Mouse (Mus musculus) adipocyte (in vitro differentiated cells): Measurements from ENCODE around the gene Tex14.
A peak's percentile ranks its signal among the peaks of the same experiment; 100 is the strongest.

Experiments
- DNase-seq: peaks from one replicate; pipeline ENCODE4 v3.0.0-alpha.2; 2016; ENCODE audit warnings: low spot score

The Tex14 gene

GRCm38 (mm10) chr11:87592713-87593598 is 188.1 kb downstream of the Tex14 start:
- DNase-seq = peak; percentile 60

- DNase-seq = peak; percentile 79
Measured at GRCm38 (mm10) chr11:87595327-87595841, 190.5 kb downstream of the Tex14 start.

DNA sequence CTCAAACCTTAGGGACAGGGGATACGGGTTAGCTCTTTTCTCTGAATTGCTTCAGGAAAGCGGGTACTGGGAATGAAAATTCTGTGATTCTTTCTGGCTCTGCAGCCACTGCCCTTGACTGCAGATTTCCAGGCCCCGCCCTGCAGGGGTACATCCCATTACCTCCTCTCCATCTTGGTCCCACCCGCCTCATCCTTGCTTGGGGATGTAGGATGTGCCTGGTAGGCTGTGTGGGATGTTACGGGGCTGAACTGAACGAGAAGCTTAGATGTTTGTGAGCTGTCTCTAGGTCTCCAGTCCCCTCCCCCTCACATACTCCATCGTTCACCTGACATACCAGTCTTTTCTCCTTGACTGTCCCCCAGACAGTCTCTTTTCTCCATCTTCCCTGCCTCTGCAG is 191.1 kb downstream of the Tex14 start:
- DNase-seq = no peak

DNA sequence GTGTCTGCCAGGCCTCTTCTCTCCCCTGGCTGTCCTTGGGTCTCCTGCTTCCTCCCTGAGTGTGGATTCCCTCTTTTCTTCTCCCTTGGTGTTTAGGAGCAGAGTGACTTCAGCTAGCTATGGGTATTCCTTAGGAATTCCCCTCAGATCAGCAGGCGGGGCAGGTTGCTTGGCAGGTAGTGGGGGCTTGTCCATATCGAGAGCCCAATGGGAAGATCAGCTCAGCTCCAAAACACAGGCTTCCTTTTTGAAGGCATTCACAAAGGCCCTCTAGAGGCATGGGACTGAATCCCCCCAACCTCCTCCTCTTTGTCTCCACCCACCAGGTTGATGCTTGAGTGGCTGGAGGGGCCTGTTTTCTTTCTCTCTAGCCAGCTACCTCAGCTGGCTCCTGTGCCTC is 191.6 kb downstream of the Tex14 start:
- DNase-seq = no peak

DNA sequence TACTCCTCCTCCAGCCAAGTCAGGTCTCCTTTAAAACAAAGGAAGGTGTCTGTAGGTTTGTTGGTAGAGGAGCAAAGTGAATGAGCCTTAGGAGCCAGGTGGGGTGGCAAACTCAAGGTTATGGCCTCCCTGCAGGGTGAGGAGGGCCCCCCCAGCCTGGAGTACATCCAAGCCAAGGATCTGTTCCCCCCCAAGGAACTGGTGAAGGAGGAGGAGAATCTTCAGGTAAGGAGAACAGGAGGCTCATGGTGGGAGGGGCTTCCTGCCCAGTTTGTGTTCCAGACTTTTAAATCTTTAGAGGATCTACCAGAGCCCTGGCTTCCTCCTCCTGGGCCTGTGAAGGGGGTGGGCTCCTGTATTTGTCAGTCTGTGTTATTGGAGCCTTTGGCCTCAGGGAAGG is 192.2 kb downstream of the Tex14 start:
- DNase-seq = no peak

DNA sequence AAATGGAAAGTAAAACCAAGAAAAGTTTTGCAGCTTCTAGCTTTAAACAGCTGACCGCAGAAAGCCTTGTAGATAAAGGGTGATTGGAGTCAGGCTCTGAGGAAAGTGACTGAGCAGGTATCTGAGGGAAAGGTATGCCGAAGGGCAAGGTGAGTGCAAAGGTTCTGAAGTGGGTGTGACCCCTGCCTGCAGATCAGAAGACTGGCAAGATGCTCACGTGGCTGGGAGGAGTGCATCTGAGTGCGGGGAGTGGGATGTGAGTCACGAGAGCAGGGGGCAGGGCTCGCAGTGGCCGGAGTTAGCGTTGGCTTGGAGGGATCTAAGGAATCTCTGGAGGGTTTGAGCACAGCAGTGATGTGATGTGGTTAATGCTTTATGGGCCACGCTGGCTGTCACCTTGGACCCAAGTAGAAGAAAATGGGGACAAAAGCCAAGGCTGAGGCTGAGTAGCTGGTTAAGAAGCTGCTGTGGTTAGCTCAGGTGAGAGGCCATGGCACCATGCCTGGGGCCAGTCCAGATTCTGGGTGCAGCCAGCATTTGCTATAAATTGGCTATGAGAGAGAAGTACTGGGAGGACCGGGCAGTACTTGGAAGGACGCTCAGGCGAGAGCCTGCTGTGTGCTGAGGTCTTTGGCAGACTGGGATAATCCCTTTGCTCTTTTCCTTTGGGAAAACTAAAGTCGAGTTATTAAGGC is 194.7 kb downstream of the Tex14 start:
- peak; percentile 52 for DNase-seq

- no peak for DNase-seq
Measured at GRCm38 (mm10) chr11:87600322-87600853, 195.5 kb downstream of the Tex14 start.

DNA sequence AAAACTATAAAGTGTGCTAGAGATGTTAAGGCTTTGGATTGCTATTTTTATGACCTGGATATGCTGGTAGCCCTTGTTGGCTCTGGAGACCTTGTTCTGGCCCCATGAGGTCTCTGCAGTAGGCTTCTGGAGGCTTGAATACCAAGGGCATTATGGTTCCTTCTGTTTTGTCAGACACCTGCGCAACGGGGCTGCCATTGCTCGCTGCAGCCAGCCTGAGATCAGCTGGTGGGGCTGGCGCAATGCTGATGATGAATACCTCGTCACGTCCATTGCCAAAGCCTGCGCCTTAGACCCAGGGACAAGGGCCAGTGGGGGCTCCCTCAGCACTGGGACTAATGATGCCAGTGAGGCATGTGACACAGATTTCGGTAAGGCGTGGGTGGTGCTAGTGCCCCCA is 197.4 kb downstream of the Tex14 start:
- DNase-seq = no peak

GRCm38 (mm10) chr11:87603571-87603970 is 198.7 kb downstream of the Tex14 start:
- DNase-seq = no peak
